Mouse (Mus musculus) left cerebral cortex, postnatal 25 days (tissue): ENCODE data around the gene Apol11b. TPM values are rescaled to one million over a fixed set of nuclear protein-coding genes. Genes with fewer than 3 reads are reported as not detected.
"Not testable (repeated sequence)": the region's sequence is repeated elsewhere in the genome, so short reads cannot be mapped to it uniquely, and the experiment has no call there.

Source experiments
- DNase-seq, 2 experiments: peaks; one replicate each; pipeline ENCODE4 v3.0.0; 2022; ENCODE audit warnings: low spot score in 2 of 2, mixed read lengths in 1 of 2
- intact Hi-C: fragments of 180-260 bp; cut with DNase I; formaldehyde crosslinking; loops from one replicate; pipeline ENCODE4 v1.15.1; 2025
- total RNA-seq, 2 experiments: library from RNA; stranded (reverse); gene quantifications; 2 replicates each; pipeline ENCODE4 v1.2.3; 2021

Apol11b gene
- not detected for total RNA-seq

- intact Hi-C loops, DNase-seq: not testable (repeated sequence)
Measured at GRCm38 (mm10) chr15:77643176-77643575, at the start of gene Apol11b. Gene Apol11b (minus strand): TSS chr15:77643286.

- intact Hi-C loops, DNase-seq: not testable (repeated sequence)
Measured at GRCm38 (mm10) chr15:77691532-77692311, 48.6 kb upstream of the Apol11b start.

DNA sequence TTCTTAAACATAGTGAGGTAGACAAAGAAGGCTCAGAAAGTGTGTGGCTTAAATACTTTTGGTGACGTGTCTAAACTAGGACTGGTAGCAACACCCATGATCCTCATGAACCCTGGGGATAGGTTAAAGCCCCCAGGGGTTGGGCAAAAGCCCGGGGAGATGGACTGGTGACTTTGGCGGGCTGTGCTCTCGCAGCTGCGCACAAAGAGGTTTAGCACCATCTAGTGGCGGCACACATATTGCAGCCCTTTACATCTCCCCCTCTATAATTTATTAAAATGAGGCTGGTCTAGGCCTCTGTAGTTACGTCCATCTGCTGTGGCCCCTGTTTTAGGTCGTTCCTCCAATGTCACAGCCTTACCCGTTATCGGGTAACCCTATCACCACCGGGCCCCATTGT, 40.9 kb upstream of the Apol11b start:
- peak; percentile 2 to 8 for DNase-seq
- intact Hi-C loops = not testable (repeated sequence)

- intact Hi-C loops, DNase-seq: not testable (repeated sequence)
Measured at GRCm38 (mm10) chr15:77674081-77674480, 31.0 kb upstream of the Apol11b start.

GRCm38 (mm10) chr15:77661841-77662240, 18.8 kb upstream of the Apol11b start:
- intact Hi-C loops = loop anchor here (10.0 kb wide), 1 partner anchor 187 kb away; the partner anchor contains the start of gene Apol10a
- DNase-seq = not testable (repeated sequence)

GRCm38 (mm10) chr15:77659773-77660172, 16.7 kb upstream of the Apol11b start:
- intact Hi-C loops = loop anchor here (10.0 kb wide), 1 partner anchor 185 kb away; the partner anchor contains the start of gene Apol10a
- DNase-seq = not testable (repeated sequence)

DNA sequence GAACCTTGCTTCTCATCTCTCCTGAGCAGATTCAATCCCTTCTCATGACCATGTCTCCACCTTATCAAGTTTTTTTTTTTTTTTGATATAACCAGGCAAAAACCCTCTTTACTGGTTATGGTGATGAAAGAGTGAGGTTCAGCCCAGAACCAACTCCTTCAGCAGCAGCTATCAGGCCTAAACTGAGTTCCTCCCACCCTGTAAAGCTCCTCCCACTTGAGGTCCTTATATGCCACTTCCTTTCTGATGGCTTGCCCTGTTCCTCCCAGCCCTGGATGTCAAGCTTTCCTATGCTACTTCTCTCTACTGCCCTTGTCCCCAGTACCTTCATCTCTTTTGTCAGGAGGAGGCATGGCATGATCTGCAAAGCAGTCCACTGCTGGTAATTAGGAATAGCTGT, 8.1 kb upstream of the Apol11b start:
- intact Hi-C loops, DNase-seq: not testable (repeated sequence)

GRCm38 (mm10) chr15:77629822-77630221, 13.3 kb downstream of the Apol11b start:
- intact Hi-C loops = loop anchor here (1.0 kb wide), 1 partner anchor 109 kb away; no protein-coding TSS in a partner anchor

DNA sequence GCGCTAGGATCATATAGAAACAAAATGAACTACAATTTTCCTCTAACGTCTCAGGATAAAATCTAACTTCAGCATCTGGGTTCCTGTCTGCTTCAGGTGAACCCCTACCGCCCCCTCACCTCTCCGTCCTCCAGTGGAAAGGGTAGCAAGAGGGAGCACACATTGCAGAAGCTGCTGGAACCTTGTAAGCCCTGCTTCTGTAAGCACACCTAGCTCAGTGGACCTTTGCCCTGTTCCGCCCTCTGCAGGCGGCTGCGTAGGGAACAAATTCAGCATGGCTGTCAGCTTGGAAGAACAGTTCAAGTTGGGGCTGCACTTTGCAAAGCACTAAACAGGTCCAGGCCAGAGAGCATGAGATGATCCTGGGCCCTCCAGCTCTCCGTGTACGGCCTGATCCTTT, 14.4 kb downstream of the Apol11b start:
- intact Hi-C loops, DNase-seq: not testable (repeated sequence)

More at GRCm38 (mm10) chr15:77629822-77630221, 13.3 kb downstream of the Apol11b start:
- DNase-seq = not testable (repeated sequence)

DNA sequence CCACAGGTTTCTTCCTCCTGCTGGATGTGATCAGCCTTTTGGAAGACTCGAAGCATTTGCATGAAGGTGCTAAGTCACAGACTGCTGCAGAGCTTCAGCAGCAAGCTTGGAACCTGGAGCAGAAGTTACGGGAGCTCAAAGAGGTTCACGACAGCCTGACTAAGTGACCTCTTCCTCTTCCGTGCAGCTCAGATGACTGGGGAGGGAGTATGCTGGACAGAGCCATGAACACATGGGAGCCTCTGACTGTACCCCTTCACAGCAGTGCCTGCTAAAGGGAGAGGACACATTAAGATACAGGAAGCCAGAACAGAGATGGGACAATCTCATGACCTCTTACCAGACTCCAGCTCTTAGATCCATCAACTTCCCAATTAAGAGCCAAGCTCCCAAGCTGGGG, 16.6 kb downstream of the Apol11b start:
- intact Hi-C loops, DNase-seq: not testable (repeated sequence)

DNA sequence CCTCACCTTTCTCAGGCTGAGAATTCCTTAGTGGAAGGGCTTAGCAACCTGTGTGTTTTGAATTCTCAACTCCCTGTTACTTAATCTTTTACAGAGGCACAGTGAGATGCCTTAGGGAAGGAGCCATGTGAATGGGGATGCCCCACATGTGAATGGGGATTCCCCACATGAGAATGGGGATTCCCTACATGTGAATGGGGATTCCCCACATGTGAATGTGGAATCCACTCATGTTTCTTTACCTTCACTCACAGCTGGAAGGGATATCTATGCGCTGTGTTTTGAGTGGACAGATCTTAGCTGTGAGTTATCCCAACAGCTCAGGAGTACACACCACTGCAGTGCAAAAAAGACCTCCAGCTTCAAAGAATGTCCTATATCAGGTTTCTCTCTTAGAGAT, 18.4 kb downstream of the Apol11b start:
- intact Hi-C loops = no loop called here
- DNase-seq = no peak

DNA sequence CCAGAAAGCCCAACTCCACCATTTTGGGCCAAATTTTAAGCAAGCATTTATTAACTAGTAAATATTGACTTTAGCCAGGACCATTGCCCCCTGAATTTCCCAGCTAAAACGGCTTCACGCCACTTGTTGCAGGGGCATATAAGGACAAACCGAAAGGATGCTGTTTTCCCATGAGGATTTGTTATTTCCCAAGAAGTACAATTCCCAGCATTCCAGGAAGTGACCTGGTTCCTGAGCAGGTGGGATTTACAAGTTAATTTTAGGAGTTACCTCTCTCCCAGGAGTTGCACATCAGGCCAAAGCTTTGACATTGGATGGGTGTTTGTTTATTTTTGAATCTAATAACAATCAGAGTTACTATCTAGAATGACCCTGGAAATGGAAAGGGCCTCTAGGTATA, 37.0 kb downstream of the Apol11b start:
- intact Hi-C loops = no loop called here
- DNase-seq = no peak

DNA sequence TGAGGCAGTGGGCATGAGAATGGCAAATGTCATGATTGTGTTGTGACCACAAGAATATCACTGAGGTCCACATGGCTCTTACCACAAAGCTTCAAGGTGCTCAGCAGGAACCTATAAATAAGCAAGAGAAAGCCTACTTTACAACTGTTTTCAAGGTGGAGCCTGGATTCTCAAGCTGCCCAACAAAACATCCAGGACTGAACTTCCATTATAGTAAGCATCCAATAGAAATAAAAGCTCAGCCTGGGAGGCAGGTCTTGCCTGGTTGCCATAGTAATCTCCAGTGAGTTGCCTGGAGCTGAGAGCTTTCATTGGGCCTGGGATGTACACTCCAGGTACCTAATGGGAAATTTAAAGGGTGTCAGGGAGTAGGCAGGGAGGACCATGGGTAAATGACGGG, 44.1 kb downstream of the Apol11b start, which contains the start of gene Gm36245:
Gene Gm36245 (plus strand): TSS at position 301 of the 400 bp plus-strand sequence.
- DNase-seq = no peak
- intact Hi-C loops = loop anchor here (1.0 to 10.0 kb wide), 2 partner anchors 37 to 306 kb away; no protein-coding TSS in a partner anchor

DNA sequence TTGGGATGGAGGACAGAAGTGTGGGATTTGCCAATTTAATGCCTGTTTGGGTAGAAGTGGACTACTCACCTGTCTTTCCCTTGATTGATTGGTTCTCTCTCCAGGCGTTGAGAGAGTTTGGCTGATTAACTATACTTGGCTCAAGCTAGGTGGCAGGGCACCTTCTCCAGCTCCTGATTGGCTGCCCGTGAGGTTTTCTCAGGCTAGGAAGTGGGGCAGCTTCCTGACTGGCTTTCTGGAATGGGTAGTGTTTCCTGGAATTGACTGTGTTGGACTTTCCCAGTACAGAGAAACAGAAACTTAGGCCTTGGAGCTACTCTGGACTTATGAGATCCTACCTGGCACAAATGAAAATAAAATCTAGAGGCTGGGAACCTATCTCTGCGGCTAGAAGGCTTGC, 44.7 kb downstream of the Apol11b start:
- intact Hi-C loops = loop anchor here (10.0 kb wide), 1 partner anchor 306 kb away; no protein-coding TSS in a partner anchor
- DNase-seq = no peak

- no peak for DNase-seq
- intact Hi-C loops = loop anchor here (10.0 kb wide), 1 partner anchor 309 kb away; no protein-coding TSS in a partner anchor
Measured at GRCm38 (mm10) chr15:77595961-77596360, 47.1 kb downstream of the Apol11b start, which contains the start of gene Apol10b. Gene Apol10b (minus strand): TSS chr15:77596125.

GRCm38 (mm10) chr15:77593557-77593956, 49.5 kb downstream of the Apol11b start:
- no peak for DNase-seq
- intact Hi-C loops = loop anchor here (10.0 kb wide), 1 partner anchor 311 kb away; no protein-coding TSS in a partner anchor

DNA sequence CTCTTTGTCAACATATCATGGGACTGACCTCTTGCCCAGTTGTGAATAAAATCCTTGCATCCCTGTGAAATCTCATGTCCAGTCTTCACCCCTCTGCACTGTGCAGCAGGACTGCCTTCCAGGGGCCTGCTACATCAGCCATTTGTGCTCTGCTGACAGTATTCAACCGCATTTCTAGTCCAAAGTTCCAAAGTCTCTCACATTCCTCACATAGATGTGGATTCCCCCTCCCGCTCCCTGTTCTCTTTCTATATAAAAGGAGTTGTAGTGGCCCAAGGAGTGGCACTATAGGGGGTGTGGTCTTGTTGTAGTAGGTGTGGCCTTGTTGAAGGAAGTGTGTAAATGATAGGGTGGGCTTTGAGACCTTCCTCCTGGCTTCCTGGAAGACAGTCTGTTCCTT, 52.2 kb downstream of the Apol11b start:
- DNase-seq = no peak
- intact Hi-C loops = loop anchor here (10.0 kb wide), 1 partner anchor 314 kb away; no protein-coding TSS in a partner anchor

- DNase-seq = no peak
- intact Hi-C loops = no loop called here
Measured at GRCm38 (mm10) chr15:77588981-77589380, 54.1 kb downstream of the Apol11b start.

DNA sequence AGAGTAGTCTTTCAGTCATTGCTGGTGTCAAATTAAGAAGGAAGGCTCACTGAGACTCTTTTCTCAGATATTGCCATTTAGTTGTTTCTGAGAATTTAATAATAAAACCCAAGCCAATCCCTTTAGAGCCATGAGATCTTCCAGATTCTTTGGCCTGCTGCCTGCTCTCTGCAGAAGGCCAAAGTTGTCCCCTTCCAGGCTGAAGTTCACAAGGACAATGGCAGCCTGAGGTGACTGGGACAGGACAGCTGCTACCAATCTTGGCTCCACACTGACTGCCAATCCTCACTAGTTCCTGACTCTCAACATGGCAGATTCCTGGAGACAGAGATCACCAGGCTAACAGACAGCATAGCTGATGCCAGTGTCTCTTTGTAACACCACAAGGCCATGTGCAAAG, 56.1 kb downstream of the Apol11b start:
- DNase-seq = no peak
- intact Hi-C loops = no loop called here
